Mouse (Mus musculus): ENCODE measurements around the gene Cfap299.

Cfap299 gene

GRCm38 (mm10) chr5:98380360-98380759, 51.3 kb downstream of the Cfap299 start:
- DNase-seq = no peak

GRCm38 (mm10) chr5:98387054-98387453, 58.0 kb downstream of the Cfap299 start:
- DNase-seq = no peak

- DNase-seq = no peak
Measured at GRCm38 (mm10) chr5:98402165-98402564, 73.1 kb downstream of the Cfap299 start.

GRCm38 (mm10) chr5:98410060-98410459, 81.0 kb downstream of the Cfap299 start:
- DNase-seq = peak in 1 of 2 experiments; percentile 8

GRCm38 (mm10) chr5:98416385-98417145, 87.5 kb downstream of the Cfap299 start:
- DNase-seq = no peak

- DNase-seq = no peak
Measured at GRCm38 (mm10) chr5:98424965-98425364, 95.9 kb downstream of the Cfap299 start.

GRCm38 (mm10) chr5:98426112-98426511, 97.0 kb downstream of the Cfap299 start:
- no peak for DNase-seq

DNA sequence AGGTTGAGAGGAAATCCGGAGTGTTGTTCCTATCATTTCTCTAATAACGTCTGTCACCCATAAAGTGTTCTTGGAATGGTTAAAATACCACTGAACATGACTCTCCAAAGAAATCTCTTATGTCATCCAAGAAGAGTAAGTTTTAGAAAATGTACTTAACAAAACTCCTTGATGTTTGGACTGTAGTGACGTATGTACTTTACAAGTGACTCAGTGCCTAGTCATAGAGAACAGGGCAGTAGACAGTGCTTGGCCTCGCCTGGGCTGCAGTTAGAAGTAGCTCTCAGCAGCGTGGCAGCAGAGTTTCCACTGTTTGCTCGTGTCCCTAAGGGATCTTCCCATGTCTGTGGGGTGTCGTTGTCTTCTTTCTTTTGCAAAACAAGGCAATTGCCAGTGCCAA, 101.0 kb downstream of the Cfap299 start:
- no peak for DNase-seq

- DNase-seq = no peak
Measured at GRCm38 (mm10) chr5:98438686-98439085, 109.6 kb downstream of the Cfap299 start.

DNA sequence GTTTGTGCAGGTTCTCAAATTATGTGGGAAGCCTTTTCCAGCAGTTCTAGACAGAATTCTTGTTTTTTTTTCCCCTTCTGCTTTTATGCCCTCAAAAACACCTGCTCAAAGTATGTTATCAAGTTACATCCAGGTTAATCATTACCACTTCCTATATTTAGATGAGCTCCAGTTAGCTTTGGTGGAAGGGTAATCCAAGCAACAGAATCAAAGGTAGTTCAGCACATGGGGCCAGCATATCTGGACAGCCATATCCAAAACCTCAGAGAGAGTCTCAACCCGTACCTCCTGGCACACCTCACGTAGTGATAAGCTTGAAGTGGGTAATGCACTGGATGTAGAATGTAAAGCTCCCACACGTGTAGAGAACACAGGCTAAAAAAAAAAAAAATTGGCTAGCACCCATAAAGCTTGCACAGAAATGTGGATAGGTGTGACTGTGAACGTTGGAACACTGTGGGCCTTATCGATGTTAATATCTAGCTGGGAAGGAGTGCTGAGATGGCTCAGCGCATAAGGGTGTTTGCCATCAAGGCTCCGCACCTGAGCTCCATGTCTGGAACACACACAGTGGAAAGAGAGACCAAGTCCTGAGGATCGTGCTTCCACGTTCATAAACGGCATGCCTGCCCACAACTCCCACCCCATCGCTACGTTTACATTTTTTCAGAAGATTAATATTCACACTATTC, 117.8 kb downstream of the Cfap299 start:
- no peak for DNase-seq

GRCm38 (mm10) chr5:98449873-98450272, 120.8 kb downstream of the Cfap299 start:
- no peak for DNase-seq

DNA sequence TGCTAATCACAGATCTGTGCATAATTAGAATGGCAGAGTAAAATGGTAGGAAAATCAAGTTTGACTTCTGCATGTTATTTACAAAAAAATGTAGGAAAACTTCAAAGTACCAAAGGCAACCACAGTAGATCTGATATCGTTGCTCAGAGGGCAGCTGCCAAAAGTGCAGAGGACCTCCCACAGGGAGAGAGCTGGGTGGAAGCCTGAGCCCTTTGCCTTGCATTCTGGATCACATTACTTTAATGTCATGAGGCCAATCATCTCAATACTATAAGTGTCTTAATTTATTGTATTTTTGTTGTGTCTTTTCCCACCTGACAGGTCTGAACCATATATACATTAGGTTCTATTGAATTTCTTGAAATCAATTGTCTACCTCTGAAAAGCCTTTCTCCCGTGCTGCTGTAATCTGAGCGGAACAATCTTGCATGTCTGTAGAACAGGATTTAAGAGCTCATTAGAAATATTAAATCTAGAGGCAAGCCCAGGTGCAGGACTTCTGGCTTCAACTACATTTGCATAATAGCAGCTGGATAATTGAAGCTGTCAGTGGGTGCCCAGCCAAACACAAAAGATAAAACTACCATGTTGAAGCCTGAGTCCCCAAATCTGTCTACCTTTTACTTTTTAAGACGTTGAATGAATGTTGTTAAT, 137.9 kb downstream of the Cfap299 start:
- no peak for DNase-seq

DNA sequence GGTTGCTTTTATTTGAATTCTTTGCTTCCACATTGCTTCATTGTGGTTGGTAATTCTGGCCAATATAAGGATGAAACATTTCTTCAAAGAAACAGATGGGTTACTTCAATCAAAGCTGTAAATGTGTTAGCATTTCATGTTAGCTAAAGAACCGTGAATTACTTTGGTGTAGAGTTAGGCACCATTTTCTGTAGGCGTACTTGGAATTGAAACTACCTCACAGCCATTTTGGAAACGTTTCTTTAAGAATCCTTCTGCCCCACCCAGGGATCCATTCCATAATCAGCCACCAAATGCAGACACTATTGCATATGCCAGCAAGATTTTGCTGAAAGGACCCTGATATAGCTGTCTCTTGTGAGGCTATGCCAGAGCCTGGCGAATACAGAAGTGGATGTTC, 140.9 kb downstream of the Cfap299 start:
- no peak for DNase-seq

- DNase-seq = no peak
Measured at GRCm38 (mm10) chr5:98476539-98476938, 147.4 kb downstream of the Cfap299 start.

- no peak for DNase-seq
Measured at GRCm38 (mm10) chr5:98477261-98477660, 148.2 kb downstream of the Cfap299 start.

DNA sequence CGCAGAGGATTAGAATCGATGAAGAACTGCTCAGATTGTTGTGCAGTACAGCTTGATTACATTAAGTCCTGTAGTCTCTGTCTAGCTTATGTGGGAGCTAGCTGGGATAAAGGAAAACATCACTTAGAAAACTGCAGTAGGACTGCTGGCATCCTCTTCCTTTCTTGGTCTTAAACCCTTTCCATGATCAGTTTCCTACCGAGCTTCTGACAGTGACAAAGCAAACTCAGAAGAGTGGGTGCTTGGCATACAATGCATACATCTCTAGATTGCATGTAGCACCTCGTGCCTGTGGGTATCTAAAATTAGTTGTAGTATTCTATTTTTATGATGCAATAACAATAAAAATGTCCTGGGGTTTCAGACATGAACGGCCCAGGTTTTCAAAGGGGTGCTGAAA, 154.4 kb downstream of the Cfap299 start:
- DNase-seq = no peak

DNA sequence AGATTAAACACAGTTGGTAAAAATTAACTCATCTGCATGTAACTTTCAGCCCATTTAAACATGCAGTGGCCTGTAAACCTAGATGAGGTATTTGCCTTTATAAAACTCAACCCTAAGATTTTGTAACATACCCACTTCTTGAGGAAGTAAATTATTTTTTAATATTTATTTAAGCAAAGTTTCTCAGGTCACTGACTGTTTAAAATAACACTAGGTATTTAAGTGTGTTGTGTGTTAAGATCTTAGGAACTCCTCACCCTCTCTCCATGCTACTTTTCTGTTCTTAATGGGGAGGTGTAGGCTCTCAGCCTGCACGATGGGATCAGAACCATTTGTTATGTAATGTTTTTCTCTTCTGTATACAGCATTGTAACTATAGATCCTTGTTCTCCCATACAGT, 156.1 kb downstream of the Cfap299 start:
- no peak for DNase-seq

- DNase-seq = no peak
Measured at GRCm38 (mm10) chr5:98498317-98498716, 169.2 kb downstream of the Cfap299 start.

DNA sequence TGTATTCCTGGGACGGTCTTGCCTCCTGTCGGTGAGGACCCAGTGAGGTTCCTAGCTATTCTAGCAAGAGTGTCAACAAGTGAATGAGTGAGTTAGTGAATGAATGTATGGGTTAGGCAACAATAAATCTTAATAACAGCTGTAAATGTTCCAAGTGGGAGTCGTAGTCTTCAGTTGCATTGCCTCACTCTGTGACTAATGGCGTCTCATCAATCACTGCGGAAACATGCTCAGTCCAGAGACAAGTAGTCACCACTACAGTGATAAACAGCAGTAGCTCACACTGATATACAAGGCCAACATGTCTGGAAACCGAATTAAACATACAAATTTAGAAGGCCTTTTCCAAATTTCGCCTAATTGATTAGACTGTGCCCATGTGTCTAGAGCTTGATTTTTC, 187.1 kb downstream of the Cfap299 start:
- no peak for DNase-seq

GRCm38 (mm10) chr5:98520118-98520517, 191.0 kb downstream of the Cfap299 start:
- no peak for DNase-seq

DNA sequence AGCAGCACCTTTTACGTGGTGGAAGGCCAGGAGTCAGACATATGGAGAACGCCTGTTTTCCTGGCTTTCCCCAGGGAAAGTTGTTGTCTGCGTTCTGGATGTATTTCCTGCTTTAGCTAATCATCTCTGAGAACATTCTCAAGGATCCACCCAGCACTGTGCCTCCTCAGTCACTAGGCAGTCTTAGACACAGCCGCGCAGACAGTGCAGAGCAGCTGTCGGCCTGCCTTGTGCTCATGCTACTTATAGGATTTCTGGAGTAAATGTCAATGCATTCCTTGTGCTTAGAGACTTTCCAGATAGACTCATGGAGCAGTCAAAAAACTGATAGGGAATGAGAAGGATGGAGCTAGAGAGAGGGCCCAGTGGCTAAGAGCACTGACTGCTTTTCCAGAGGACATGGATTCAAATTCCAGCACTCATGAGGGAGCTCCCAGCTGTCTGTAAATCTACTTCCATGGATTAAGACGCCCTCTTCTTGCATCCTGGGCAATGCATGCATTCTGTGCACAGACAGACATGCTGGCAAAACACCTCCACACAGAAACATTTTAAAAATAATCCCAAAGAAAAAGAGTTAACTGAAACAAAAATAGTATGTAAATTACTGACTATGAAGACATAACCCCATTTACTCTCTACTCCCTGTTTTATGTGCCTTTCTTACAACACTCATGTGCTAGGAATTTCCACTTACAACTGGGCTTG, 193.3 kb downstream of the Cfap299 start:
- no peak for DNase-seq

GRCm38 (mm10) chr5:98523050-98523449, 193.9 kb downstream of the Cfap299 start:
- DNase-seq = no peak

DNA sequence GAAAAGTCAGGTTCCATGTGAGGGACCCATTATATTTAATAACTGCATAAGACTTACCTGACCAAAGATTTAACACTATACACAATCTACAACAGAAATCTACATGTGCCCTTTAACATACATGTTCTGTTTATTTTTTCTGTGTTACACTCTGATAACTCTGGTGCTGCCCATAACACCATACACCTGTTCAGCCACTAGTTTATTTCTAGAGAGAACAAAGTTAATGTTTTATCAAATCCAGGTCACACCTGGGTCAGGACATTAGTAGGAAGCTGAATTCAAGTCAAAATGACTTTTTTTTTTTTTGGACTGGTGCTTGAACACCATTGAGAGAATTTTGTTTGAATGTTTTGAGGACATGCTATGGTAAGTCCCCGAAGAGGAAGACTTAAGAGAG, 194.7 kb downstream of the Cfap299 start:
- DNase-seq = no peak
